Mouse (Mus musculus) embryo, embryonic 10.5 days (tissue): ENCODE results near the gene Actn4.
"Not testable (repeated sequence)": the region's sequence is repeated elsewhere in the genome, so short reads cannot be mapped to it uniquely, and the experiment has no call there.

ENCODE experiments used
- DNase-seq: peaks from one replicate; pipeline ENCODE4 v3.0.0-alpha.2; 2015; ENCODE audit warnings: low spot score

Actn4 gene

DNA sequence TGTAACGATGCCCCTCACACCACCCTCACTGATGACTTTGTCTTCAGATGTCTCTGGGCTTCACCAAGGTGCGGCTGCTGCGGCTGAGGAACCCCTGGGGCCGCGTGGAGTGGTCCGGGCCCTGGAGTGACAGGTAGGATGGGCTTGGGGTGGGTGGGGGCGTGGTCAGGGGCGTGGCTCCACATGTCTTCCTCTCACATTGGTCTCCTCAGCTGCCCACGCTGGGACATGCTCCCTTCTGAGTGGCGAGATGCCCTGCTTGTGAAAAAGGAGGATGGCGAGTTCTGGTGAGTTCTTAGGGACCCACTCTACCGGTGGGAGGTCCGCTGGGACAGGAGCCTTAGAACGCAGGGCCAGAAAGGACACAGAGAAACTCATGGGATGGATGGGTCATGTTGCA lies 75.7 kb downstream of the Actn4 start:
- no peak for DNase-seq

DNA sequence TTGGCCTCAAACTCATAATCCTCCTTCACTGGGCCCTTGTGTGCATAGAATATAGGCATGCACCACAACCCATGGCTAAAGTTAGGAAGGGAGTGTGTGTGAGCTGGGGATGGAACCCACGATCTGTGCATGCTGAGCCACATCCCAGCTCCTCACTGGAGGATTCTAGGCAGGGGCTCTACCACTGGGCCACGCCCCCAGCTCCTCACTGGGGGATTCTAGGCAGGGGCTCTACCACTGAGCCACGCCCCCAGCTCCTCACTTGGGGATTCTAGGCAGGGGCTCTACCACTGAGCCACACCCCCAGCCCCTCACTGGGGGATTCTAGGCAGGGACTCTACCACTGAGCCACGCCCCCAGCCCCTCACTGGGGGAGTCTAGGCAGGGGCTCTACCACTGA lies 78.4 kb downstream of the Actn4 start:
- not testable (repeated sequence) for DNase-seq

GRCm38 (mm10) chr7:28883039-28883438 lies 79.1 kb downstream of the Actn4 start:
- DNase-seq, result no peak

- no peak for DNase-seq
Observed at GRCm38 (mm10) chr7:28881199-28881598, 80.9 kb downstream of the Actn4 start, which contains the start of gene Capn12. Gene Capn12, plus strand, starts transcription at chr7:28881422.

GRCm38 (mm10) chr7:28880554-28880953 lies 81.6 kb downstream of the Actn4 start:
- DNase-seq, result no peak

- no peak for DNase-seq
Observed at GRCm38 (mm10) chr7:28879606-28880005, 82.5 kb downstream of the Actn4 start.

DNA sequence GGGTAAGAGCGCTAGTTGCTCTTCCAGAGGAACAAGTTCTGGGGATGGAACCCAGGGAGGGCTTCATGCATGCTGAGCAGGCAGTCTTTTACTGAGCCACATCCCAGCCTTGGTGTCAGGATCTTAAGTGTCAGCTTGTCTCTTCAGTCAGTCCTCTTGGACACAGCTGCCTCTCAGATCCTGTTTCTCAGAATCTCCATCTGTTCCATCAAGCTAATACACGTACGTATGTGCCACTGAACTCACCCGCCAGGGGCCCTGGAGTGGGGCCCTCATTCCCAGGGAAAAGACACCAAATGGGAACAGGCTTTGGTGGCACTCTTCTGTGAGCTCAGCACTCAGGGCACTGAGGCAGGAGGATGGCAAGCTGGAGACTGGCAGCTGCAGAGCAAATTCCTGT lies 84.3 kb downstream of the Actn4 start:
- no peak for DNase-seq

DNA sequence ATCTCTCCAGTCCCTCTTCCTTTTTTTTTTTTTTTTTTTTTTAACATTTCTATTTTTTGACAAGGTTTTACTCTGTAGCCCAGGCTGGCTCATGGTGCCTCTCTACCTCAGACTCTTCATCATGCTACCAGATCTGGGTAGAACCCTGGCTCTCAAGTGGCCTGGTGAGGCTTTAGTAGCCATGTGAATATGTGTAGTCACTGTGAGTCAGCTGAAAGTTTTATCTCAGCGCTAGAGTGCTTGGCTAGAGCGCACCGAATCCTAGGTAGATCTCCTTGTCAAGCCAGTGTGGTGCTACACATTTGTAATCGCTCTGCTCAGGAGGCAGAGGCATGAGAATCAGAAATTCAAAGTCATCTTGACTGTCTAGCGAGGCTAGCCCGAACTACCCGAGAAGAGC lies 85.0 kb downstream of the Actn4 start:
- no peak for DNase-seq

GRCm38 (mm10) chr7:28876099-28876498 lies 86.0 kb downstream of the Actn4 start:
- DNase-seq, result no peak

DNA sequence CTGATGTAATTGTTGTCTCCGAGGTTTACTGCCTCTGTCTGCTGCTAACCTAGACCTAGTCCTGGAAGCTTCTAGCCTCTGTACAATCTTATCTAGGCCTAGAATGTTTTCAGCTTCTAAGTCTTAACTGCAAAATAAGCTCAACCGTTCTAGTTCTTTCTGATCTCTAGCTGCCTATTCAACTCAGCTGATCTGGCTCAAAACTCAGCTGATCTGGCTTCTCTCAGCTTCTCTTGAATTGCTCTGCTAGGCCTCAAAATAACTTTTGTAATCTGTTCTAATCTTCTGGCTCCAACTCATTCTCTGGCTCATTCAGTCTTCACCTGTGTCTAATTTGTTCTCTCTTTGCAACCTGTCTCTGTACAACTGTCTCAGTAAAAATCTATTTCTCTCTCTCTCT lies 87.6 kb downstream of the Actn4 start:
- no peak for DNase-seq

GRCm38 (mm10) chr7:28870901-28871664 lies 91.1 kb downstream of the Actn4 start:
- DNase-seq, result no peak

DNA sequence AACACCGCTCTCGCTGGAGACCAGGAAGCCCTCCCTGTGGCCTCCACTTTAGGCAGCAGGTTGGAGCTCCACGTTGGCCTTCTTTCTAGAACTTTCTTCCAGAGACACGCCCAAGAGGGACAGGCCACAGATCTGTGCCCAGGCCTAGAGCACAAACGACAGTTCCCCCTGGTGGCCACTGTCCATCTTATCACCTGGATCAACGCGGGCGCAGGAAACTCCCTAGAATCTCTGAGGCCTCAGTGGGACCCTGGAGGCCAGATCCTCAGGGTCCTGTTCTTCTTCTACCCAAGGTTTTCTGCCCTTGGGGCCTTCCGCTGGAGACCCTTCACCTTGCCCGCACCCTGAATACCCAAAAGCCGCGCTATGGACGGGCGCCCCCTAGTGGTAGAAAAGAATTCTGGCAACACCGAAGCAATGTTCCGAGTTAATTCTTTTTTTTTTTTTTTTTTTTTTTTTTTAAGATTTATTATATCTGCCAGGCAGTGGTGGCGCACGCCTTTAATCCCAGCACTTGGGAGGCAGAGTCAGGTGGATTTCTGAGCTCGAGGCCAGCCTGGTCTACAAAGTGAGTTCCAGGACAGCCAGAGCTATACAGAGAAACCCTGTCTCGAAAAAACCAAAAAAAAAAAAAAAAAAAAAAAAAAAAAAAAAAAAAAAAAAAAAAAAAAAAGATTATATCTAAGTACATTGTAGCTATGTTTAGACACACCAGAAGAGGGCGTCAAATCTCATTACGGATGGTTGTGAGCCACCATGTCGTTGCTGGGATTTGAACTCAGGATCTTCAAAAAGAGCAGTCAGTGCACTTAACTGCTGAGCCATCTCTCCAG lies 94.4 kb downstream of the Actn4 start:
- DNase-seq, result peak; percentile 80

- no peak for DNase-seq
Observed at GRCm38 (mm10) chr7:28866769-28867507, 95.2 kb downstream of the Actn4 start.

GRCm38 (mm10) chr7:28865481-28866300 lies 96.4 kb downstream of the Actn4 start:
- DNase-seq, result peak; percentile 76

DNA sequence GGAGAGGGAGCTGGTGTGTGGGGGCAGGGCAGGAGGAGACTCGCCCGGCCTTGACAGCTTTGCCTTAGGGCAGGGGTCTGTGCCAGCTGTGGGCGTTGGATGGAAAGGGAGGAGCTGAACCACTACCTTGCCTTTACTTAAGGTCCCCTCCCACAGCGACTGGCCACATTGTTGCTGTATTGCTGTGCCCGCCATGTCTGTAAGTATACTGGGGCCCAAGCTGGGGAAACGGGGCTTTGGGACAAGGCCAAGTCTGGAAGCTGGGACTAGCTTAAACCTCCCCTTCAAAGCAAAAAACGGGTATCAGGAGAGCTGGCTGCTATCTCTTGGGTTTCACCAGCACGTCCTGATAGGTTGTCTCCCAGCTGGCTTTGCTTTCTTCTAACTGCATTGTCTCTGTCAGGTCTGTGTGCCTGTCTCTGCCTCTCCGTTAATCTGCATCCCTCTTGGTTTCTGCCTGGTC lies 97.8 kb downstream of the Actn4 start:
- DNase-seq, result no peak

- no peak for DNase-seq
Observed at GRCm38 (mm10) chr7:28863540-28863939, 98.6 kb downstream of the Actn4 start, which contains the start of gene Lgals7. Gene Lgals7, plus strand, starts transcription at chr7:28863853.

DNA sequence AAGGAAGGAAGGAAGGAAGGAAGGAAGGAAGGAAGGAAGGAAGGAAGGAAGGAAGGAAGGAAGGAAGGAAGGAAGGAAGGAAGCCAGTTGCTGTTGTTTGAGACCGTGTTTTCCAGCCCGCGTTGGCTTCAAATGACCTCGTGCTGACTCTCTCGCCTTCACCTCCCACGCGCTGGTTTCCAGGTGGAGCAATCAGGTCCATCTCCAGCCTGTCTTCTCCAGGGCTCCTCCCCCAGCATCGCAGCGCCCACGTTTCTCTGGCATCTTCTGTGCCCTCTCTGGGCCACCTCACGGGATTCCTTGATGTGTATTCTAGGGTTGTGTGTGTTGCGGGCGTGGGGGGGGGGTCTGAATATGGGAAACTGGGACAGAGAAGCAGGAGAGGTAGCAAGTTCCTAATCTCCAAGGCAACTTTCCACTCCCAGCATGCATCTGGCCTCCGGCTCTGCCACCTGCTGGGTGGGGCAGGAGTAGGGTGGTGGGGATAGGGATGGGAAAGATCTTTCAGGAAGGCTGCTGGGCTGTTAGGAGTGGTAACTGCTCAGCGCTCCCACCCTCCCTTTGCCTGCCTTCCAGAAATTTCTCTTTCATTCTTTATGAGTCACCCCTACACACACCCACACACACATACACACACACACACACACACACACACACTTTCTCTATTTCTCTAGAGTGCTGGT lies 99.2 kb downstream of the Actn4 start:
- DNase-seq, result no peak

DNA sequence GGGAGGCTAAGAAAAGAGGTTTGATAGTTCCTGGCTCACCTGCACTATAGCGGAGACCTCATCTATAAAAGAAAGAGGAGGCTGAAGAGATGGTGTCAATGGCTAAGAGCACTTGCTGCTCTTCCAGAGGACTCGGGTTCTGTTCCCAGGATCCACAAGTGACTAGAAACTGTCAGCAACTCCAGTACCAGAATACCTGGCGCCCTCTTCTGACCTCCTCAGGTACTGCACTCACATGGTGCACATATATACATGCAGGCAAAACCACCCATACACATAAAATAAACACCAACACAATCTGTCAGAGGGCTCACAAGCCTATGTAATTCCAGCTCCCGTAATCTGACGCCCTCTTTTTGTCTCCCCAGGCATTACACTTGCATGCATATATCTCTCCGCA lies 101.2 kb downstream of the Actn4 start:
- no peak for DNase-seq

- DNase-seq, result no peak
Observed at GRCm38 (mm10) chr7:28859953-28860352, 102.2 kb downstream of the Actn4 start.

DNA sequence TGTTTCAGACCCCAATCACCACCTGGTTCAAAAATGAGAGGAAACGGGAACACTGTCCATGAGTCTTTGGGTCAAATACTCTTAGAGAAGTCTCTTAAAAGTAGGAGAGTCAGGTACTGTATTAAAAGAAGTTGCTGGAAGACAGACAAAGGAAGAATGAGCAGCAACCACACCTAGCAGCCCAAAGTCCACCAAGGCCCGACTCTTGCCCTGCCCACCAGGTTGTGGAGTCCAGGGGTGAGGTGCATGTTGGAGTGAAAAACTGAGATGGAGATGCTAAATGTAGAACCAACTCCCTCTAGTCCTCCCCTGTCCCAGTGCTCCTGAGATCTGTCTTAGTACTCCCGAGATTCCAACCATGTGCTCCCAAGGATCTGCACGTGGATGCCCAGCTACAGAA lies 111.5 kb downstream of the Actn4 start:
- DNase-seq, result no peak

- peak; percentile 5 for DNase-seq
Observed at GRCm38 (mm10) chr7:28849700-28850236, 112.4 kb downstream of the Actn4 start.
